Comparison of ENCODE assay signal across 9 mouse cellular contexts in genomic region chr11:89039325-89039724, GRCm38 (mm10). TPM values are rescaled to one million over a fixed set of nuclear protein-coding genes. Genes with fewer than 3 reads are reported as not detected.
DNase-seq lines count a peak whose midpoint lies in the region; ATAC-seq and TF ChIP-seq lines count a peak whose summit lies in the region.
"Had no signal": no experiment of that assay in that cellular context is flagged by ENCODE, and none has a peak within 500 bp of the region (broad histone marks: within the 10 kb centered on the region; RNA-seq: fewer than 3 reads in every experiment).

No protein-coding gene starts in this region.

- WGBS in liver, embryonic 11.5 days = 30% methylated on average over 3 of the region's 3 CpGs
- WGBS in forebrain, embryonic 16.5 days = 36% methylated on average over 3 of the region's 3 CpGs

- TF ChIP-seq POLR2A in MEL (IDR thresholded peaks at IDR 0.05; ENCODE audit: control insufficient read depth in 1 of 2, insufficient read depth in 1 of 2, low read depth in 1 of 2, low read length in 2 of 2, poor library complexity in 1 of 2) = no peak

- no peak overlapping the region for H3K4me3 ChIP-seq in layer of hippocampus, adult 2 months
- no peak overlapping the region for H3K4me3 ChIP-seq in MEL (ENCODE audit: control insufficient read depth in 1 of 2, insufficient read depth in 1 of 2, low read depth in 2 of 2, low read length in 2 of 2)
- H3K4me3 ChIP-seq in liver, embryonic 11.5 days (ENCODE audit: low read depth, low read length) = no peak overlapping the region
- H3K4me3 ChIP-seq in forebrain, embryonic 16.5 days (replicated peaks; ENCODE audit: low read length) = no peak overlapping the region
- H3K4me3 ChIP-seq: lung, embryonic 15.5 days had no signal

- no peaks in the 10 kb centered on the region for H3K4me1 ChIP-seq in MEL (ENCODE audit: control insufficient read depth in 1 of 2, insufficient read depth in 2 of 2, low read length in 2 of 2)
- no peaks in the 10 kb centered on the region for H3K4me1 ChIP-seq in liver, embryonic 11.5 days (replicated peaks; ENCODE audit: control insufficient read depth, insufficient read depth, low read length)
- H3K4me1 ChIP-seq in forebrain, embryonic 16.5 days (replicated peaks; ENCODE audit: control insufficient read depth, insufficient read depth, low read length) = no peaks in the 10 kb centered on the region
- H3K4me1 ChIP-seq: lung, embryonic 15.5 days had no signal

- H3K9me3 ChIP-seq in MEL (replicated peaks; ENCODE audit: insufficient read depth, low read length) = no peaks in the 10 kb centered on the region
- no peaks in the 10 kb centered on the region for H3K9me3 ChIP-seq in liver, embryonic 11.5 days (ENCODE audit: control insufficient read depth, low read length)
- H3K9me3 ChIP-seq in forebrain, embryonic 16.5 days (ENCODE audit: control insufficient read depth, low read length) = no peaks in the 10 kb centered on the region
- H3K9me3 ChIP-seq: lung, embryonic 15.5 days had no signal

- no peak overlapping the region for H3K27ac ChIP-seq in layer of hippocampus, adult 2 months
- no peak overlapping the region for H3K27ac ChIP-seq in MEL (ENCODE audit: control insufficient read depth, low read depth, low read length)
- no peak overlapping the region for H3K27ac ChIP-seq in liver, embryonic 11.5 days (ENCODE audit: low read depth, low read length)
- H3K27ac ChIP-seq in forebrain, embryonic 16.5 days (ENCODE audit: low read length) = no peak overlapping the region
- H3K27ac ChIP-seq: lung, embryonic 15.5 days had no signal

- ATAC-seq in liver, embryonic 11.5 days (replicated peaks; ENCODE audit: low FRiP score) = 0 out of 2 replicates have a peak, but pooled peaks have one; percentile 43
- no peak for ATAC-seq in forebrain, embryonic 16.5 days

- TF ChIP-seq EP300 in MEL (IDR thresholded peaks at IDR 0.05; ENCODE audit: low read depth in 1 of 2, low read length in 2 of 2) = no peak

- H3K9ac ChIP-seq in MEL (ENCODE audit: control insufficient read depth, low read depth, low read length, poor library complexity, severe bottlenecking) = no peak overlapping the region
- H3K9ac ChIP-seq in liver, embryonic 11.5 days (ENCODE audit: low read depth, low read length) = no peak overlapping the region
- no peak overlapping the region for H3K9ac ChIP-seq in forebrain, embryonic 16.5 days (replicated peaks; ENCODE audit: low read depth, low read length)
- H3K9ac ChIP-seq: lung, embryonic 15.5 days had no signal

- no peaks in the 10 kb centered on the region for H3K27me3 ChIP-seq in MEL (ENCODE audit: control insufficient read depth in 1 of 2, insufficient read depth in 2 of 2, low read length in 2 of 2)
- H3K27me3 ChIP-seq in liver, embryonic 11.5 days (replicated peaks; ENCODE audit: control insufficient read depth, insufficient read depth, low read length) = no peaks in the 10 kb centered on the region
- no peaks in the 10 kb centered on the region for H3K27me3 ChIP-seq in forebrain, embryonic 16.5 days (replicated peaks; ENCODE audit: control insufficient read depth, insufficient read depth, low read length)
- H3K27me3 ChIP-seq: lung, embryonic 15.5 days had no signal

- intact Hi-C loops in heart, postnatal 25 days (cut with DNase I) = loop anchor here (1.0 kb wide), 1 partner anchor 50 kb away; no protein-coding TSS in a partner anchor

- peak; percentile 95 for TF ChIP-seq CTCF in layer of hippocampus, adult 2 months (conservative IDR thresholded peaks at IDR 0.05)
- TF ChIP-seq CTCF in MEL (IDR thresholded peaks at IDR 0.05 in 2 of 3, conservative IDR thresholded peaks at IDR 0.05 in 1 of 3; ENCODE audit: control insufficient read depth in 1 of 3, insufficient read depth in 1 of 3, low read depth in 2 of 3, low read length in 3 of 3, poor library complexity in 1 of 3, severe bottlenecking in 1 of 3) = peak; percentile 96 to 97 (median 97)

- no peaks in the 10 kb centered on the region for H3K79me2 ChIP-seq in MEL (ENCODE audit: control insufficient read depth, insufficient read depth, low read length, poor library complexity)

- H3K36me3 ChIP-seq in MEL (ENCODE audit: control insufficient read depth in 1 of 2, insufficient read depth in 2 of 2, low read length in 2 of 2) = no peaks in the 10 kb centered on the region; a peak in 1 of 4 replicates
- peaks cover 14% of the 10 kb centered on the region; the same call in 1 of the 2 replicates for H3K36me3 ChIP-seq in liver, embryonic 11.5 days (ENCODE audit: control insufficient read depth, insufficient read depth, low read length)
- H3K36me3 ChIP-seq in forebrain, embryonic 16.5 days (ENCODE audit: control insufficient read depth, insufficient read depth) = peaks cover 26% of the 10 kb centered on the region

- peak in 1 of 2 experiments; percentile 49 for DNase-seq in layer of hippocampus, adult 2 months (ENCODE audit: low spot score in 2 of 2)
- DNase-seq in layer of hippocampus, adult 9-11 months = no peak
- DNase-seq in MEL (ENCODE audit: low read depth, low spot score) = peak; percentile 77
- peak; percentile 53 to 65 for DNase-seq in cerebellum, postnatal 14 days
- peak; percentile 28 for DNase-seq in heart, postnatal 25 days (ENCODE audit: low spot score)
- DNase-seq in liver, embryonic 11.5 days (ENCODE audit: low spot score) = no peak
- DNase-seq in skeletal muscle tissue, adult 2 months (ENCODE audit: low read depth, low spot score) = peak; percentile 38

- H3K4me2 ChIP-seq in liver, embryonic 11.5 days = no peak overlapping the region
- no peak overlapping the region for H3K4me2 ChIP-seq in forebrain, embryonic 16.5 days (ENCODE audit: low read length)
- H3K4me2 ChIP-seq: lung, embryonic 15.5 days had no signal

- peak; percentile 85 for TF ChIP-seq RAD21 in MEL (IDR thresholded peaks at IDR 0.05; ENCODE audit: low read depth, low read length)

TF ChIP-seq in MEL, 35 proteins besides CTCF, POLR2A, EP300 and RAD21:
- no peak; the same call in 1 of the 2 replicates for TF ChIP-seq BHLHE40 (IDR thresholded peaks at IDR 0.05; ENCODE audit: borderline replicate concordance, low read depth, low read length)
- TF ChIP-seq ZC3H11A (IDR thresholded peaks at IDR 0.05; ENCODE audit: low read depth, low read length) = peak; percentile 85
- TF ChIP-seq RCOR1 (IDR thresholded peaks at IDR 0.05; ENCODE audit: low read depth, low read length) = no peak
- no peak for TF ChIP-seq CHD2 (IDR thresholded peaks at IDR 0.05; ENCODE audit: low read length)
- peak; percentile 80 for TF ChIP-seq SMC3 (IDR thresholded peaks at IDR 0.05; ENCODE audit: low read depth, low read length)
- no peak for TF ChIP-seq MEF2A (IDR thresholded peaks at IDR 0.05; ENCODE audit: extremely low read depth, insufficient replicate concordance, low read depth, low read length, poor library complexity, severe bottlenecking)
- peak; percentile 48 for TF ChIP-seq ZNF384 (IDR thresholded peaks at IDR 0.05; ENCODE audit: low read depth, low read length)

RNA-seq across cellular contexts. Expression of gene Dgke, which starts 27.3 kb away (rescaled TPM):
- 10 to 100 TPM; 49.5 to 49.7 TPM for total RNA-seq in layer of hippocampus, adult 2 months (2021)
- 4.7 and 5.2 TPM in 2 replicates for total RNA-seq in MEL (2012; rRNA removed)
- polyA plus RNA-seq in MEL (2012; ENCODE audit: insufficient read depth in 1 of 2, insufficient read length in 2 of 2, low read depth in 1 of 2, low replicate concordance in 2 of 2, missing spikeins in 1 of 2) = 1 to 10 TPM in 1 of 2 experiments, not detected in 1; 6.4 TPM
- total RNA-seq in heart, postnatal 25 days (2021) = 10 to 100 TPM in 1 of 2 experiments, 1 to 10 TPM in 1; 9.4 to 10.6 TPM
- 1.8 and 1.9 TPM in 2 replicates for polyA plus RNA-seq in liver, embryonic 11.5 days (2014; fragmentation: Nextera tagmentation; extraction: Ambion mirVana)
- polyA plus RNA-seq in forebrain, embryonic 16.5 days (2015; fragmentation: Nextera tagmentation; extraction: Ambion mirVana) = 17.1 TPM in 2 replicates

RNA-seq across cellular contexts. Expression of gene Gm525, which starts 34.3 kb away (rescaled TPM):
- total RNA-seq in layer of hippocampus, adult 2 months (2021) = not detected
- not detected in 2 replicates for total RNA-seq in MEL (2012; rRNA removed)
- polyA plus RNA-seq in MEL (2012; ENCODE audit: insufficient read depth in 1 of 2, insufficient read length in 2 of 2, low read depth in 1 of 2, low replicate concordance in 2 of 2, missing spikeins in 1 of 2) = not detected
- not detected for total RNA-seq in heart, postnatal 25 days (2021)
- polyA plus RNA-seq in liver, embryonic 11.5 days (2014; fragmentation: Nextera tagmentation; extraction: Ambion mirVana) = not detected in 2 replicates
- not detected in 2 replicates for polyA plus RNA-seq in forebrain, embryonic 16.5 days (2015; fragmentation: Nextera tagmentation; extraction: Ambion mirVana)

RNA-seq across cellular contexts. Expression of gene Trim25, which starts 40.1 kb away (rescaled TPM):
- total RNA-seq in layer of hippocampus, adult 2 months (2021) = 1 to 10 TPM; 4.8 to 4.9 TPM
- total RNA-seq in MEL (2012; rRNA removed) = 21.5 and 22.2 TPM in 2 replicates
- 10 to 100 TPM in 1 of 2 experiments, not detected in 1; 43.0 TPM for polyA plus RNA-seq in MEL (2012; ENCODE audit: insufficient read depth in 1 of 2, insufficient read length in 2 of 2, low read depth in 1 of 2, low replicate concordance in 2 of 2, missing spikeins in 1 of 2)
- 10 to 100 TPM; 20.5 to 22.7 TPM for total RNA-seq in heart, postnatal 25 days (2021)
- 20.6 and 21.1 TPM in 2 replicates for polyA plus RNA-seq in liver, embryonic 11.5 days (2014; fragmentation: Nextera tagmentation; extraction: Ambion mirVana)
- 3.7 and 3.8 TPM in 2 replicates for polyA plus RNA-seq in forebrain, embryonic 16.5 days (2015; fragmentation: Nextera tagmentation; extraction: Ambion mirVana)

Comparison
In these comparisons a context has a peak if more than half of its experiments do, and no peak if none do; other contexts are left out.
1. DNase-seq: peak in MEL (single experiment), cerebellum, postnatal 14 days (2 of 2), heart, postnatal 25 days (single experiment) and skeletal muscle tissue, adult 2 months (single experiment); none in layer of hippocampus, adult 9-11 months (single experiment) and liver, embryonic 11.5 days (single experiment).